Mouse (Mus musculus): ENCODE results near the gene Exph5. TPM values are rescaled to one million over a fixed set of nuclear protein-coding genes. Genes with fewer than 3 reads are reported as not detected.

Gene Exph5
- polyA plus RNA-seq, 1 experiment from 2014 or later, result 2.1 TPM

GRCm38 (mm10) chr9:53328203-53328602 lies 26.7 kb downstream of the Exph5 start:
- no peak overlapping the region for H3K4me3 ChIP-seq (ENCODE audit: low read length)
- H3K4me1 ChIP-seq (ENCODE audit: control insufficient read depth, insufficient read depth, low read length), result 0 out of 2 replicates have a peak, but pooled peaks cover 7% of the 10 kb centered on the region
- H3K27ac ChIP-seq (ENCODE audit: low read depth, low read length), result no peak overlapping the region
- WGBS, result 84% methylated on average over 2 of the region's 2 CpGs
- ATAC-seq (ENCODE audit: low FRiP score, low TSS enrichment), result no peak
- no peaks in the 10 kb centered on the region for H3K27me3 ChIP-seq (ENCODE audit: control insufficient read depth, insufficient read depth, low read length)
- peaks cover 8% of the 10 kb centered on the region; the same call in 1 of the 2 replicates for H3K9me3 ChIP-seq (ENCODE audit: control insufficient read depth, low read length)
- H3K9ac ChIP-seq (ENCODE audit: low read depth, low read length), result no peak overlapping the region
- no peak overlapping the region for H3K4me2 ChIP-seq (replicated peaks; ENCODE audit: low read depth, low read length)
- no peaks in the 10 kb centered on the region for H3K36me3 ChIP-seq (ENCODE audit: control insufficient read depth, insufficient read depth, low read length)

- H3K36me3 ChIP-seq (ENCODE audit: control insufficient read depth, insufficient read depth, low read length), result no peaks in the 10 kb centered on the region
- no peaks in the 10 kb centered on the region for H3K27me3 ChIP-seq (ENCODE audit: control insufficient read depth, insufficient read depth, low read length)
- peak overlapping the region; percentile 5; the same call in 1 of the 2 replicates for H3K27ac ChIP-seq (ENCODE audit: low read depth, low read length)
- no peak overlapping the region for H3K9ac ChIP-seq (ENCODE audit: low read depth, low read length)
- peaks cover 8% of the 10 kb centered on the region; the same call in 1 of the 2 replicates for H3K9me3 ChIP-seq (ENCODE audit: control insufficient read depth, low read length)
- 48% methylated on average over 6 of the region's 6 CpGs for WGBS
- no peak for ATAC-seq (ENCODE audit: low FRiP score, low TSS enrichment)
- H3K4me2 ChIP-seq (replicated peaks; ENCODE audit: low read depth, low read length), result no peak overlapping the region
- no peak overlapping the region for H3K4me3 ChIP-seq (ENCODE audit: low read length)
- H3K4me1 ChIP-seq (ENCODE audit: control insufficient read depth, insufficient read depth, low read length), result 0 out of 2 replicates have a peak, but pooled peaks cover 5% of the 10 kb centered on the region
Observed at GRCm38 (mm10) chr9:53329301-53330206, 28.1 kb downstream of the Exph5 start.

- Histone ChIP-seq H3K4me3 (ENCODE audit: low read length) (no peak overlapping the region), H3K27ac (ENCODE audit: low read depth, low read length) (peak overlapping the region; percentile 42; the same call in 1 of the 2 replicates), H3K4me2 (replicated peaks; ENCODE audit: low read depth, low read length) (no peak overlapping the region), H3K9ac (ENCODE audit: low read depth, low read length) (no peak overlapping the region), H3K4me1 (ENCODE audit: control insufficient read depth, insufficient read depth, low read length) (0 out of 2 replicates have a peak, but pooled peaks cover 5% of the 10 kb centered on the region), H3K27me3 (ENCODE audit: control insufficient read depth, insufficient read depth, low read length) (no peaks in the 10 kb centered on the region), H3K9me3 (ENCODE audit: control insufficient read depth, low read length) (peaks cover 8% of the 10 kb centered on the region; the same call in 1 of the 2 replicates), H3K36me3 (ENCODE audit: control insufficient read depth, insufficient read depth, low read length) (no peaks in the 10 kb centered on the region)
- 83% methylated on average over 9 of the region's 9 CpGs for WGBS
- no peak for ATAC-seq (ENCODE audit: low FRiP score, low TSS enrichment)
Observed at GRCm38 (mm10) chr9:53330247-53330646, 28.8 kb downstream of the Exph5 start.

GRCm38 (mm10) chr9:53333436-53333835 lies 32.0 kb downstream of the Exph5 start:
- H3K27me3 ChIP-seq (ENCODE audit: control insufficient read depth, insufficient read depth, low read length), result no peaks in the 10 kb centered on the region

GRCm38 (mm10) chr9:53335131-53335530 lies 33.7 kb downstream of the Exph5 start:
- WGBS, result 79% methylated on average over 3 of the region's 3 CpGs
- Histone ChIP-seq H3K9me3 (ENCODE audit: control insufficient read depth, low read length) (peaks cover 8% of the 10 kb centered on the region; the same call in 1 of the 2 replicates), H3K4me1 (ENCODE audit: control insufficient read depth, insufficient read depth, low read length) (no peaks in the 10 kb centered on the region), H3K27ac (ENCODE audit: low read depth, low read length) (no peak overlapping the region), H3K27me3 (ENCODE audit: control insufficient read depth, insufficient read depth, low read length) (no peaks in the 10 kb centered on the region), H3K4me3 (ENCODE audit: low read length) (no peak overlapping the region), H3K4me2 (replicated peaks; ENCODE audit: low read depth, low read length) (no peak overlapping the region), H3K9ac (ENCODE audit: low read depth, low read length) (no peak overlapping the region), H3K36me3 (ENCODE audit: control insufficient read depth, insufficient read depth, low read length) (no peaks in the 10 kb centered on the region)
- no peak for ATAC-seq (ENCODE audit: low FRiP score, low TSS enrichment)

More at GRCm38 (mm10) chr9:53333436-53333835, 32.0 kb downstream of the Exph5 start:
- Histone ChIP-seq H3K27ac (ENCODE audit: low read depth, low read length) (no peak overlapping the region), H3K9ac (ENCODE audit: low read depth, low read length) (no peak overlapping the region), H3K36me3 (ENCODE audit: control insufficient read depth, insufficient read depth, low read length) (no peaks in the 10 kb centered on the region), H3K9me3 (ENCODE audit: control insufficient read depth, low read length) (peaks cover 8% of the 10 kb centered on the region; the same call in 1 of the 2 replicates), H3K4me2 (replicated peaks; ENCODE audit: low read depth, low read length) (no peak overlapping the region), H3K4me3 (ENCODE audit: low read length) (no peak overlapping the region), H3K4me1 (ENCODE audit: control insufficient read depth, insufficient read depth, low read length) (no peaks in the 10 kb centered on the region)
- WGBS, result 76% methylated on average over 4 of the region's 4 CpGs
- no peak for ATAC-seq (ENCODE audit: low FRiP score, low TSS enrichment)

- H3K4me1 ChIP-seq (ENCODE audit: control insufficient read depth, insufficient read depth, low read length), result no peaks in the 10 kb centered on the region
- H3K27me3 ChIP-seq (ENCODE audit: control insufficient read depth, insufficient read depth, low read length), result peaks cover 9% of the 10 kb centered on the region; the same call in 1 of the 2 replicates
- no peak overlapping the region for H3K4me2 ChIP-seq (replicated peaks; ENCODE audit: low read depth, low read length)
- WGBS, result 50% methylated on average over 7 of the region's 7 CpGs
- H3K36me3 ChIP-seq (ENCODE audit: control insufficient read depth, insufficient read depth, low read length), result no peaks in the 10 kb centered on the region
- ATAC-seq (ENCODE audit: low FRiP score, low TSS enrichment), result no peak
- no peak overlapping the region for H3K4me3 ChIP-seq (ENCODE audit: low read length)
- H3K9ac ChIP-seq (ENCODE audit: low read depth, low read length), result no peak overlapping the region
- H3K9me3 ChIP-seq (ENCODE audit: control insufficient read depth, low read length), result no peaks in the 10 kb centered on the region
- H3K27ac ChIP-seq (ENCODE audit: low read depth, low read length), result no peak overlapping the region
Observed at GRCm38 (mm10) chr9:53339603-53340002, 38.1 kb downstream of the Exph5 start.

- WGBS, result 21% methylated on average over 17 of the region's 17 CpGs
- ATAC-seq (ENCODE audit: low FRiP score, low TSS enrichment), result no peak
- H3K4me2 ChIP-seq (replicated peaks; ENCODE audit: low read depth, low read length), result peak overlapping the region; percentile 78
- H3K9ac ChIP-seq (ENCODE audit: low read depth, low read length), result peak overlapping the region; percentile 38; the same call in 1 of the 2 replicates
- H3K4me3 ChIP-seq (ENCODE audit: low read length), result peak overlapping the region; percentile 45
- no peaks in the 10 kb centered on the region for H3K4me1 ChIP-seq (ENCODE audit: control insufficient read depth, insufficient read depth, low read length)
- H3K9me3 ChIP-seq (ENCODE audit: control insufficient read depth, low read length), result no peaks in the 10 kb centered on the region
- H3K27ac ChIP-seq (ENCODE audit: low read depth, low read length), result no peak overlapping the region
- H3K36me3 ChIP-seq (ENCODE audit: control insufficient read depth, insufficient read depth, low read length), result no peaks in the 10 kb centered on the region
- H3K27me3 ChIP-seq (ENCODE audit: control insufficient read depth, insufficient read depth, low read length), result peaks cover 9% of the 10 kb centered on the region; the same call in 1 of the 2 replicates
Observed at GRCm38 (mm10) chr9:53340328-53340916, 39.0 kb downstream of the Exph5 start.

GRCm38 (mm10) chr9:53340969-53341368 lies 39.5 kb downstream of the Exph5 start:
- Histone ChIP-seq H3K4me2 (replicated peaks; ENCODE audit: low read depth, low read length) (peak overlapping the region; percentile 78), H3K27ac (ENCODE audit: low read depth, low read length) (no peak overlapping the region), H3K9me3 (ENCODE audit: control insufficient read depth, low read length) (no peaks in the 10 kb centered on the region), H3K9ac (ENCODE audit: low read depth, low read length) (peak overlapping the region; percentile 38), H3K36me3 (ENCODE audit: control insufficient read depth, insufficient read depth, low read length) (no peaks in the 10 kb centered on the region), H3K4me1 (ENCODE audit: control insufficient read depth, insufficient read depth, low read length) (no peaks in the 10 kb centered on the region), H3K27me3 (ENCODE audit: control insufficient read depth, insufficient read depth, low read length) (peaks cover 9% of the 10 kb centered on the region; the same call in 1 of the 2 replicates), H3K4me3 (ENCODE audit: low read length) (peak overlapping the region; percentile 45)
- ATAC-seq (ENCODE audit: low FRiP score, low TSS enrichment), result peak; percentile 39; the same call in 1 of the 2 replicates
- 2% methylated on average over 14 of the region's 14 CpGs for WGBS

Measured in kidney, embryonic 14.5 days (tissue).